ENCODE assay signal across 7 mouse cellular contexts in genomic region chr1:75140601-75141190, GRCm38 (mm10). TPM values are rescaled to one million over a fixed set of nuclear protein-coding genes. Genes with fewer than 3 reads are reported as not detected.
DNase-seq lines count a peak whose midpoint lies in the region; ATAC-seq and TF ChIP-seq lines count a peak whose summit lies in the region.

No protein-coding gene starts in this region.

- 42% methylated on average over 4 of the region's 4 CpGs for WGBS in thymus, adult 2 months
- 65% methylated on average over 4 of the region's 4 CpGs for WGBS in forebrain, embryonic 13.5 days
- 66% methylated on average over 4 of the region's 4 CpGs for WGBS in midbrain, embryonic 16.5 days

- no peak for DNase-seq in thymus, adult 2 months
- DNase-seq in thymus, postnatal 10 days (ENCODE audit: low spot score in 2 of 2): no peak
- peak; percentile 34 for DNase-seq in kidney, postnatal 14 days
- DNase-seq in retina, postnatal 1 day: no peak
- DNase-seq in frontal cortex, postnatal 36 days (ENCODE audit: low spot score in 2 of 2): no peak

- H3K27me3 ChIP-seq in thymus, adult 2 months (ENCODE audit: control insufficient read depth, insufficient read depth, low read length): no peaks in the 10 kb centered on the region
- no peaks in the 10 kb centered on the region for H3K27me3 ChIP-seq in forebrain, embryonic 13.5 days
- no peaks in the 10 kb centered on the region for H3K27me3 ChIP-seq in midbrain, embryonic 16.5 days (ENCODE audit: control insufficient read depth, insufficient read depth, low read depth, low read length)

- peak overlapping the region; percentile 99 for H3K4me2 ChIP-seq in forebrain, embryonic 13.5 days
- peak overlapping the region; percentile 97 for H3K4me2 ChIP-seq in midbrain, embryonic 16.5 days (ENCODE audit: low read length)

- no peaks in the 10 kb centered on the region for H3K9me3 ChIP-seq in forebrain, embryonic 13.5 days (replicated peaks)
- no peaks in the 10 kb centered on the region for H3K9me3 ChIP-seq in midbrain, embryonic 16.5 days (replicated peaks; ENCODE audit: control insufficient read depth, low read length, poor library complexity, severe bottlenecking)

- peaks cover 28% of the 10 kb centered on the region for H3K36me3 ChIP-seq in thymus, adult 2 months (ENCODE audit: control insufficient read depth, insufficient read depth, low read length)
- H3K36me3 ChIP-seq in forebrain, embryonic 13.5 days (ENCODE audit: poor library complexity, severe bottlenecking): peaks cover 55% of the 10 kb centered on the region
- peaks cover 36% of the 10 kb centered on the region for H3K36me3 ChIP-seq in midbrain, embryonic 16.5 days (ENCODE audit: control insufficient read depth, insufficient read depth, low read length)

- peaks cover 7% of the 10 kb centered on the region for H3K4me1 ChIP-seq in thymus, adult 2 months (replicated peaks; ENCODE audit: control insufficient read depth, insufficient read depth, low read length)
- peaks cover 36% of the 10 kb centered on the region for H3K4me1 ChIP-seq in forebrain, embryonic 13.5 days
- peaks cover 24% of the 10 kb centered on the region for H3K4me1 ChIP-seq in midbrain, embryonic 16.5 days (ENCODE audit: control insufficient read depth, insufficient read depth, low read length)

- peak overlapping the region; percentile 84 for H3K4me3 ChIP-seq in thymus, adult 2 months (ENCODE audit: control insufficient read depth, insufficient read depth, low read length)
- peak overlapping the region; percentile 87 for H3K4me3 ChIP-seq in forebrain, embryonic 13.5 days
- H3K4me3 ChIP-seq in midbrain, embryonic 16.5 days (ENCODE audit: low read depth, low read length): peak overlapping the region; percentile 99

- H3K27ac ChIP-seq in thymus, adult 2 months (ENCODE audit: control insufficient read depth, insufficient read depth, low read length): peak overlapping the region; percentile 90
- H3K27ac ChIP-seq in forebrain, embryonic 13.5 days: no peak overlapping the region
- no peak overlapping the region for H3K27ac ChIP-seq in midbrain, embryonic 16.5 days (ENCODE audit: low read length)

- no peak for TF ChIP-seq CTCF in thymus, adult 2 months (IDR thresholded peaks at IDR 0.05; ENCODE audit: borderline replicate concordance, control insufficient read depth, extremely low read depth, insufficient read depth, low read length, poor library complexity)

- H3K9ac ChIP-seq in forebrain, embryonic 13.5 days: peak overlapping the region; percentile 94
- H3K9ac ChIP-seq in midbrain, embryonic 16.5 days (ENCODE audit: low read depth, low read length): peak overlapping the region; percentile 99

- ATAC-seq in forebrain, embryonic 13.5 days: no peak
- ATAC-seq in midbrain, embryonic 16.5 days: no peak

- no peak for TF ChIP-seq POLR2A in thymus, adult 2 months (IDR thresholded peaks at IDR 0.05; ENCODE audit: control insufficient read depth, extremely low read depth, insufficient read depth, low read length, poor library complexity)

RNA-seq across cellular contexts. Expression of gene Cnppd1, which starts 1.8 kb away (rescaled TPM):
- polyA plus RNA-seq in thymus, adult 2 months (2012; rRNA removed): 126 and 141 TPM in 2 replicates
- polyA plus RNA-seq in forebrain, embryonic 13.5 days (2015; fragmentation: Nextera tagmentation; extraction: Ambion mirVana): 47.1 and 52.8 TPM in 2 replicates
- polyA plus RNA-seq in midbrain, embryonic 16.5 days (2015; fragmentation: Nextera tagmentation; extraction: Ambion mirVana): 52.5 and 54.0 TPM in 2 replicates

RNA-seq across cellular contexts. Expression of gene Retreg2, which starts 1.9 kb away (rescaled TPM):
- polyA plus RNA-seq in thymus, adult 2 months (2012; rRNA removed): 167 and 179 TPM in 2 replicates
- polyA plus RNA-seq in forebrain, embryonic 13.5 days (2015; fragmentation: Nextera tagmentation; extraction: Ambion mirVana): 71.8 and 75.1 TPM in 2 replicates
- 134 and 138 TPM in 2 replicates for polyA plus RNA-seq in midbrain, embryonic 16.5 days (2015; fragmentation: Nextera tagmentation; extraction: Ambion mirVana)

RNA-seq across cellular contexts. Expression of gene Slc23a3, which starts 7.0 kb away (rescaled TPM):
- 1.9 and 2.3 TPM in 2 replicates for polyA plus RNA-seq in thymus, adult 2 months (2012; rRNA removed)
- polyA plus RNA-seq in forebrain, embryonic 13.5 days (2015; fragmentation: Nextera tagmentation; extraction: Ambion mirVana): 0.08 TPM in 1 of 2 replicates, not detected in the other
- polyA plus RNA-seq in midbrain, embryonic 16.5 days (2015; fragmentation: Nextera tagmentation; extraction: Ambion mirVana): not detected in 2 replicates

RNA-seq across cellular contexts. Expression of gene Nhej1, which starts 15.7 kb away (rescaled TPM):
- polyA plus RNA-seq in thymus, adult 2 months (2012; rRNA removed): 4.7 and 5.5 TPM in 2 replicates
- 8.4 and 10.6 TPM in 2 replicates for polyA plus RNA-seq in forebrain, embryonic 13.5 days (2015; fragmentation: Nextera tagmentation; extraction: Ambion mirVana)
- 5.1 and 5.2 TPM in 2 replicates for polyA plus RNA-seq in midbrain, embryonic 16.5 days (2015; fragmentation: Nextera tagmentation; extraction: Ambion mirVana)

RNA-seq across cellular contexts. Expression of gene Zfand2b, which starts 27.8 kb away (rescaled TPM):
- 90.8 and 106 TPM in 2 replicates for polyA plus RNA-seq in thymus, adult 2 months (2012; rRNA removed)
- polyA plus RNA-seq in forebrain, embryonic 13.5 days (2015; fragmentation: Nextera tagmentation; extraction: Ambion mirVana): 33.2 and 37.9 TPM in 2 replicates
- 38.2 and 41.8 TPM in 2 replicates for polyA plus RNA-seq in midbrain, embryonic 16.5 days (2015; fragmentation: Nextera tagmentation; extraction: Ambion mirVana)
